Mouse (Mus musculus): Measurements from ENCODE around the gene 9130230L23Rik.

GRCm38 (mm10) chr5:66052777-66053548 lies 48.9 kb upstream of the 9130230L23Rik start:
- no peak for TF ChIP-seq E2F4 (IDR thresholded peaks at IDR 0.05; ENCODE audit: insufficient replicate concordance, low read depth, low read length)
- TF ChIP-seq CTCF (conservative IDR thresholded peaks at IDR 0.05 in 1 of 2, IDR thresholded peaks at IDR 0.05 in 1 of 2; ENCODE audit: low read depth in 2 of 2, low read length in 2 of 2) = no peak
- no peak for TF ChIP-seq POLR2AphosphoS2 (IDR thresholded peaks at IDR 0.05; ENCODE audit: low read depth, low read length)
- no peak for TF ChIP-seq MEF2A (IDR thresholded peaks at IDR 0.05; ENCODE audit: borderline replicate concordance, low read depth, low read length)
- no peak for TF ChIP-seq ELF1 (IDR thresholded peaks at IDR 0.05; ENCODE audit: low read depth, low read length)
- TF ChIP-seq JUN (IDR thresholded peaks at IDR 0.05; ENCODE audit: insufficient read depth, low read depth, low read length) = no peak
- TF ChIP-seq POLR2A (IDR thresholded peaks at IDR 0.05; ENCODE audit: low read depth, low read length) = no peak
- TF ChIP-seq EP300 (IDR thresholded peaks at IDR 0.05; ENCODE audit: low read length) = no peak
- no peak for TF ChIP-seq UBTF (IDR thresholded peaks at IDR 0.05; ENCODE audit: low read depth, low read length)
- no peak for TF ChIP-seq MXI1 (IDR thresholded peaks at IDR 0.05; ENCODE audit: low read depth, low read length)
- no peak for TF ChIP-seq USF2 (conservative IDR thresholded peaks at IDR 0.05; ENCODE audit: low read depth, low read length)
- no peak for TF ChIP-seq USF1 (IDR thresholded peaks at IDR 0.05; ENCODE audit: low read depth, low read length)
